Mouse (Mus musculus): Measurements from ENCODE around the gene Olfr1494. TPM values are rescaled to one million over a fixed set of nuclear protein-coding genes. Genes with fewer than 3 reads are reported as not detected.

Olfr1494 gene
- not detected in 2 replicates for polyA plus RNA-seq (2015; fragmentation: Nextera tagmentation; extraction: Ambion mirVana)

- WGBS = 91% methylated on average over 4 of the region's 4 CpGs
- H3K4me1 ChIP-seq (ENCODE audit: control insufficient read depth, insufficient read depth, low read length) = no peaks in the 10 kb centered on the region
- H3K4me3 ChIP-seq (ENCODE audit: low read depth, low read length) = no peak within 1 kb of the TSS
- no peak within 1 kb of the TSS for H3K9ac ChIP-seq (ENCODE audit: low read depth, low read length)
- no peaks in the 10 kb centered on the region for H3K36me3 ChIP-seq (ENCODE audit: control insufficient read depth, insufficient read depth, low read length)
- H3K27me3 ChIP-seq (ENCODE audit: control insufficient read depth, insufficient read depth, low read depth, low read length) = no peaks in the 10 kb centered on the region
- no peak within 1 kb of the TSS for H3K4me2 ChIP-seq (ENCODE audit: low read length)
- no peak for ATAC-seq
- H3K9me3 ChIP-seq (replicated peaks; ENCODE audit: control insufficient read depth, low read length, poor library complexity, severe bottlenecking) = no peaks in the 10 kb centered on the region
- no peak within 1 kb of the TSS for H3K27ac ChIP-seq (ENCODE audit: low read length)
These were observed at the start of gene Olfr1494 for GRCm38 (mm10) chr19:13739428-13739827. Gene Olfr1494 (plus strand): TSS chr19:13739728.

DNA sequence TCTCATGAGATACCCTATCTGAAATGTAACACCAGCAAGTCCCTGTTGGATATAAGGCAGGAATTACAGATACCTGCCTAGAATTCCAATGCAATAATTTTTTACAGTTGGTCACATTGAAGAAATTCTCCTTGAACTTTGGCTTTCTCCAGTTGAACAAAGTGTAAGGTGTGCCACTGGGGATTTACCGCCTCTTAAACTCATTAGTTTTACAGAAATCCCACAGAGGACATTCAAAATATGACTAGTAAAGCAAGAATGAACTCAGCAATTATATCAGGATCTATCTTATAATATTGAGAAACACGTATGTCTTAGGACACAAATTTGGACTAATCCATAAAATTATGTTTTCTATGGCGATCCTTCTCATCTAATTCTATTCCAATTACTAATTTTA is 42.6 kb upstream of the Olfr1494 start, which contains the start of gene Olfr1491:
Gene Olfr1491, plus strand, starts transcription at position 301 of the 400 bp plus-strand sequence.
- WGBS = 84% methylated on average over 3 of the region's 3 CpGs
- H3K9ac ChIP-seq (ENCODE audit: low read depth, low read length) = no peak within 1 kb of the TSS
- no peaks in the 10 kb centered on the region for H3K36me3 ChIP-seq (ENCODE audit: control insufficient read depth, insufficient read depth, low read length)
- ATAC-seq = no peak
- H3K9me3 ChIP-seq (replicated peaks; ENCODE audit: control insufficient read depth, low read length, poor library complexity, severe bottlenecking) = no peaks in the 10 kb centered on the region
- H3K4me2 ChIP-seq (ENCODE audit: low read length) = no peak within 1 kb of the TSS
- no peak within 1 kb of the TSS for H3K4me3 ChIP-seq (ENCODE audit: low read depth, low read length)
- no peak within 1 kb of the TSS for H3K27ac ChIP-seq (ENCODE audit: low read length)
- no peaks in the 10 kb centered on the region for H3K4me1 ChIP-seq (ENCODE audit: control insufficient read depth, insufficient read depth, low read length)
- no peaks in the 10 kb centered on the region for H3K27me3 ChIP-seq (ENCODE audit: control insufficient read depth, insufficient read depth, low read depth, low read length)

GRCm38 (mm10) chr19:13722978-13723377 is 16.6 kb upstream of the Olfr1494 start, which contains the start of gene Olfr1493-ps1:
Gene Olfr1493-ps1 (plus strand): TSS chr19:13723278.
- Histone ChIP-seq H3K4me2 (ENCODE audit: low read length) (no peak within 1 kb of the TSS), H3K27ac (ENCODE audit: low read length) (no peak within 1 kb of the TSS), H3K9ac (ENCODE audit: low read depth, low read length) (no peak within 1 kb of the TSS), H3K4me3 (ENCODE audit: low read depth, low read length) (no peak within 1 kb of the TSS), H3K36me3 (ENCODE audit: control insufficient read depth, insufficient read depth, low read length) (no peaks in the 10 kb centered on the region), H3K9me3 (replicated peaks; ENCODE audit: control insufficient read depth, low read length, poor library complexity, severe bottlenecking) (no peaks in the 10 kb centered on the region), H3K4me1 (ENCODE audit: control insufficient read depth, insufficient read depth, low read length) (no peaks in the 10 kb centered on the region), H3K27me3 (ENCODE audit: control insufficient read depth, insufficient read depth, low read depth, low read length) (no peaks in the 10 kb centered on the region)
- WGBS = 56% methylated on average over 2 of the region's 2 CpGs
- ATAC-seq = no peak

DNA sequence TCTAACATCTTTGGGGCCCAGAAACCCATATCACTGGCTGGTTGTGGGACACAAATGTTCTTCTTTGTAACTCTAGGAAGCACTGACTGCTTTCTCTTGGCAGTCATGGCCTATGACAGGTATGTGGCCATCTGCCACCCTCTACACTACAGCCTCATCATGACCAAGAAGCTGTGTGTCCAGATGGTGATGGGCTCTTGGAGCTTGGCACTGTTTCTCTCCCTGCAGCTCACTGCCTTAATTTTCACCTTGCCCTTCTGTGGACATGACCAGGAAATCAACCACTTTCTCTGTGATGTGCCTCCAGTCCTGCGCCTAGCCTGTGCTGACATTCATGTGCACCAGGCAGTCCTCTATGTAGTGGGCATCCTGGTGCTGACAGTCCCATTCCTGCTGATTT is 9.8 kb downstream of the Olfr1494 start:
- no peaks in the 10 kb centered on the region for H3K36me3 ChIP-seq (ENCODE audit: control insufficient read depth, insufficient read depth, low read length)
- ATAC-seq = no peak
- 94% methylated on average over 1 of the region's 1 CpGs for WGBS
- no peak overlapping the region for H3K4me2 ChIP-seq (ENCODE audit: low read length)
- no peak overlapping the region for H3K27ac ChIP-seq (ENCODE audit: low read length)
- H3K9ac ChIP-seq (ENCODE audit: low read depth, low read length) = no peak overlapping the region
- H3K9me3 ChIP-seq (replicated peaks; ENCODE audit: control insufficient read depth, low read length, poor library complexity, severe bottlenecking) = no peaks in the 10 kb centered on the region
- no peaks in the 10 kb centered on the region for H3K27me3 ChIP-seq (ENCODE audit: control insufficient read depth, insufficient read depth, low read depth, low read length)
- H3K4me3 ChIP-seq (ENCODE audit: low read depth, low read length) = no peak overlapping the region
- no peaks in the 10 kb centered on the region for H3K4me1 ChIP-seq (ENCODE audit: control insufficient read depth, insufficient read depth, low read length)

GRCm38 (mm10) chr19:13764306-13764705 is 24.8 kb downstream of the Olfr1494 start, which contains the start of gene Olfr1495:
Gene Olfr1495 (plus strand): TSS chr19:13764606.
- Histone ChIP-seq H3K9ac (ENCODE audit: low read depth, low read length) (no peak within 1 kb of the TSS), H3K9me3 (replicated peaks; ENCODE audit: control insufficient read depth, low read length, poor library complexity, severe bottlenecking) (no peaks in the 10 kb centered on the region), H3K36me3 (ENCODE audit: control insufficient read depth, insufficient read depth, low read length) (no peaks in the 10 kb centered on the region), H3K4me1 (ENCODE audit: control insufficient read depth, insufficient read depth, low read length) (no peaks in the 10 kb centered on the region), H3K27ac (ENCODE audit: low read length) (no peak within 1 kb of the TSS), H3K27me3 (ENCODE audit: control insufficient read depth, insufficient read depth, low read depth, low read length) (no peaks in the 10 kb centered on the region), H3K4me3 (ENCODE audit: low read depth, low read length) (no peak within 1 kb of the TSS), H3K4me2 (ENCODE audit: low read length) (no peak within 1 kb of the TSS)
- no peak for ATAC-seq
- WGBS = 84% methylated on average over 3 of the region's 3 CpGs

- no peak overlapping the region for H3K9ac ChIP-seq (ENCODE audit: low read depth, low read length)
- whole genome bisulfite sequencing = 93% methylated on average over 9 of the region's 9 CpGs
- no peaks in the 10 kb centered on the region for H3K27me3 ChIP-seq (ENCODE audit: control insufficient read depth, insufficient read depth, low read depth, low read length)
- H3K9me3 ChIP-seq (replicated peaks; ENCODE audit: control insufficient read depth, low read length, poor library complexity, severe bottlenecking) = no peaks in the 10 kb centered on the region
- H3K27ac ChIP-seq (ENCODE audit: low read length) = no peak overlapping the region
- H3K36me3 ChIP-seq (ENCODE audit: control insufficient read depth, insufficient read depth, low read length) = no peaks in the 10 kb centered on the region
- ATAC-seq = no peak
- H3K4me2 ChIP-seq (ENCODE audit: low read length) = no peak overlapping the region
- no peaks in the 10 kb centered on the region for H3K4me1 ChIP-seq (ENCODE audit: control insufficient read depth, insufficient read depth, low read length)
- no peak overlapping the region for H3K4me3 ChIP-seq (ENCODE audit: low read depth, low read length)
These were observed 29.2 kb downstream of the Olfr1494 start for GRCm38 (mm10) chr19:13768565-13769276.

DNA sequence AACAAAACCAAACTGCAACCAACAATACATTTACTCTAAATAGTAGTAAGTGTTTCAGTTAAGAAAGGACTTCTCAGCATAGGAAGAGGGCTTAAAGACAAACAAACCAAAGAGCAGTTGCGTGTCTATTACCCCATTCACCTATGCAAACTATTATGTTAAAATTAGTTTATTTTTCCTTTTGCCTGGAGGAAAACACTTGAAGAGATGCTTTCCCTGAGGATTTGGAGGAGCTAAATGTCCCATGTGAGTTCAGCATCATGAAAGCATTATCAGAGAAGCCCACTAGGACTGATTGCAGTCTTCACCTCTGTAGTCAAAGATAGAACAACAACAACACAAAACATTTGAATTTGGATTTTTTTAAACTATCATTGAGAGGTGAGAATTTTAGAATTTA is 38.0 kb downstream of the Olfr1494 start, which contains the start of gene Olfr1496:
Gene Olfr1496, plus strand, starts transcription at position 301 of the 400 bp plus-strand sequence.
- H3K9me3 ChIP-seq (replicated peaks; ENCODE audit: control insufficient read depth, low read length, poor library complexity, severe bottlenecking) = no peaks in the 10 kb centered on the region
- H3K4me1 ChIP-seq (ENCODE audit: control insufficient read depth, insufficient read depth, low read length) = no peaks in the 10 kb centered on the region
- H3K4me2 ChIP-seq (ENCODE audit: low read length) = no peak within 1 kb of the TSS
- H3K4me3 ChIP-seq (ENCODE audit: low read depth, low read length) = no peak within 1 kb of the TSS
- no peak for ATAC-seq
- 89% methylated on average over 1 of the region's 1 CpGs for WGBS
- H3K9ac ChIP-seq (ENCODE audit: low read depth, low read length) = no peak within 1 kb of the TSS
- H3K36me3 ChIP-seq (ENCODE audit: control insufficient read depth, insufficient read depth, low read length) = no peaks in the 10 kb centered on the region
- no peak within 1 kb of the TSS for H3K27ac ChIP-seq (ENCODE audit: low read length)
- H3K27me3 ChIP-seq (ENCODE audit: control insufficient read depth, insufficient read depth, low read depth, low read length) = no peaks in the 10 kb centered on the region

- no peaks in the 10 kb centered on the region for H3K36me3 ChIP-seq (ENCODE audit: control insufficient read depth, insufficient read depth, low read length)
- H3K9ac ChIP-seq (ENCODE audit: low read depth, low read length) = no peak within 1 kb of the TSS
- H3K4me2 ChIP-seq (ENCODE audit: low read length) = no peak within 1 kb of the TSS
- ATAC-seq = no peak
- H3K4me3 ChIP-seq (ENCODE audit: low read depth, low read length) = no peak within 1 kb of the TSS
- no peaks in the 10 kb centered on the region for H3K4me1 ChIP-seq (ENCODE audit: control insufficient read depth, insufficient read depth, low read length)
- no peaks in the 10 kb centered on the region for H3K27me3 ChIP-seq (ENCODE audit: control insufficient read depth, insufficient read depth, low read depth, low read length)
- no peaks in the 10 kb centered on the region for H3K9me3 ChIP-seq (replicated peaks; ENCODE audit: control insufficient read depth, low read length, poor library complexity, severe bottlenecking)
- no peak within 1 kb of the TSS for H3K27ac ChIP-seq (ENCODE audit: low read length)
These were observed 58.6 kb downstream of the Olfr1494 start, which contains the start of gene Olfr1497 for GRCm38 (mm10) chr19:13798102-13798501. Gene Olfr1497 (minus strand): TSS chr19:13798202.

Measured in midbrain, embryonic 16.5 days (tissue).